Mouse (Mus musculus) CH12F3 (cell line): ENCODE data around the gene Fbxo36.

Experiments
- in situ Hi-C: fragments of 300-500 bp; cut with MboI; formaldehyde crosslinking; loops from 2 replicates; pipeline ENCODE4 v1.14.3; 2020; ENCODE audit warnings: low sequenced_read_pairs

Fbxo36 gene

GRCm38 (mm10) chr1:84839309-84840017 is at the start of gene Fbxo36:
Fbxo36 (plus strand) TSS chr1:84839841.
- in situ Hi-C loops, result no loop called here

DNA sequence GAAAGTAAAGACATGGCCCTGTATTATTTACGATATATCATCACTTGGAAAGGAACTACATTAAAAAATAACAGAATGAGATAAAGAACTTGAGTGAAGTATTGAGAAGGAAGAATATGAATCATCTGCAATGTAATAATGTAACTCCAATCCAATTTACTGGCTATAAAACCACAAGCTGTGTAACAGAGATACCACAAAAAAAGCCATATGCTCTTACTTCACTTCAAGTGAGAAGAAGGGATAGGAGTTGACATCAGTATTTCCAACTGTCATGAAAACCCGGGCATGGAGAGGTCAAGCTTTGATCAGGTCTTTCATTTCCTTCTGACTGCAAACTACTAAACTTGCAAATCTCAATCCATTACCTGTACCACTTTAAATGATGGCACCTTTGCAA is 48.2 kb upstream of the Fbxo36 start:
- in situ Hi-C loops, result no loop called here

DNA sequence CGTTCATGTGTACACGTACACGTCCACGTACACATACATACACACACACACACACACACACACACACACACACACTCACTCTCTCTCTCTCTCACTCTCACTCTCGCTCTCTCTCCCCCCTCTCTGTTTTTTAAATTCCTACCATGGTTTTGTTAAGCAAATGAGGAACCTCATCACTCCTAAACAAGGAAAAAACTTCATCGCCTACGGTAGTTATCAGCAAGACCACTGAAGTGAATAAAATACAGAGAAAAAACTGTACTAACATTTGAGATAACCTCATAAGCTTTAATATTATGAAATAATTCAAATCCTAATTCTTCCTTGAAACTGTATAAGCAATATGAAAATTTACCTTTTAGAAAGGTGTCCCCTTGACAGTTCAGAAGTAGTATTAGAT is 44.3 kb upstream of the Fbxo36 start:
- in situ Hi-C loops, result no loop called here

GRCm38 (mm10) chr1:84799166-84799565 is 40.5 kb upstream of the Fbxo36 start:
- in situ Hi-C loops, result no loop called here

- in situ Hi-C loops, result no loop called here
These were observed 35.9 kb upstream of the Fbxo36 start for GRCm38 (mm10) chr1:84803788-84804187.

GRCm38 (mm10) chr1:84817596-84817995 is 22.0 kb upstream of the Fbxo36 start:
- in situ Hi-C loops, result no loop called here

- in situ Hi-C loops, result no loop called here
These were observed 14.6 kb upstream of the Fbxo36 start for GRCm38 (mm10) chr1:84825091-84825490.

DNA sequence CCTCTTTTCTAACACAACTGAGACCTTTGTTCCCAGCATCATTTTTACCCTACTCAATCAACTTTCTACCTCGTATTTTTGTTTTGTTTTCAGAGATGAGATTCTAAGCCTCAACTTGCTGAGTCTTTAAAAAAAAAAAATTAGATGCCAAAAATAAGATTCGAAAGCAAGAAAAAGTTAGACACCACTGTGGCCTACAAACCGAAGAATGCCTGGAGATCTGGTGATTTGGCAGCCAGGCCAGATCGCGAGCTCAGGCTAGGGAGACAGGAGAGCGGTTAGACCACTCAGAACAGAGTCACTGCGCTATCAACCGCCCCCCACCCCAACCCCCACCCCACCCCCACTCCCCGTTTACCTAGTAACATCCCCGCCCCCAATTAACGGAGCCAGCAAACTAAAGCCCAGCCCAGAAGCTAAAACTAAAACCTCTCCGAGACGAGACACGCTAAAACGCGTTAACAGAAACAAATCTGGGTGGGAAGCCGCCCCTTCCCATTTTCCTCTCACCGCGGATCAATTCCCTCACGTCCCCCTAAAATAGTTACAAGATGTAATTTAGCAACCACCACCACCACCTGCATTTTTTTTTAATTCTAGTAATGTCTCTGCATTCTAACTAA is 2.0 kb upstream of the Fbxo36 start:
- in situ Hi-C loops, result no loop called here

DNA sequence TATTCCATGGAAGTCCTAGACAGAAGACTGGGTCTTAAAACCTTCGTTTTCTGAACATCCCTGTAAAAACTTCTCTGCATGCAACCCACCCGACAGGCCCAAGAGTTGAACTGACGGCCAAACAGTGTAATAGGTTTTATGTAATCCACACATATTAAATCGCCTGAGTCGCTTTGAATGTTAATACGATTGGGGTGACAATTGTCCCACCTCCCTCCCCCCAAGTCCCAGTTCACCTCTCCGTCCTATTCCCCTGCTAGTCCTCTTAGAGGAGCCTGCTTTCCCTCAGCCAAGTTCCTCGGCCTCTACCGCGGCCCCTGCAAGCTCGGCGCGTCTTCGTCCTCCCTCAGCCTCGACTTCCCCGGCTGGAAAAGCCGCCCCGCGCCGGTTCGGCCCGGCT is 1.5 kb upstream of the Fbxo36 start:
- in situ Hi-C loops, result no loop called here

DNA sequence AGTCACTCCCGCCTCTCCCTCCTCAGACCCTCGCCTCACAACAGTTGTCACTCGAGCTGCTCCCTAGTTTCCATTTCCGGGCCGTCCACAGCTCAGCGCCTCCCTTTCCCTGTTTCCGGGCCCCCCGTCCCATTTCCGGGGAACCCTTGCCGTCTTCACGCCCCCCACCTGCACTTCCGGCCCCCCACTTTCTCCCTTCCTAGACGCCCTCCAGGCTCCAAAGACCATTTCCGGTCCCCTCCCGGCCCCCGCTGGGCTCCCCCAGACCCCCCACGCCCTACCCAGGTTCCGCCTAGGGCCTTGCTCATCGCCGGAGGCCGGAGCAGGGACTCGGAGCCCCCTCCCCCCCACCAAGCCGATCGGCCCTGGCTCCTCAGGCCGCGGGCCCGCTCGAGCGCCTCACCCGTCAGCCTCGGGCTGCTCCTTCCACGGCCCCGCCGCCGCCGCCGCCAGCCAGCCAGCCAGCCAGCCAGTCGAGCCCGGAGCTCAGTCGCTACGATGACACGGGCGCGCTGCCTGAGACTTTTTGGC is 955 bp upstream of the Fbxo36 start:
- in situ Hi-C loops, result no loop called here

DNA sequence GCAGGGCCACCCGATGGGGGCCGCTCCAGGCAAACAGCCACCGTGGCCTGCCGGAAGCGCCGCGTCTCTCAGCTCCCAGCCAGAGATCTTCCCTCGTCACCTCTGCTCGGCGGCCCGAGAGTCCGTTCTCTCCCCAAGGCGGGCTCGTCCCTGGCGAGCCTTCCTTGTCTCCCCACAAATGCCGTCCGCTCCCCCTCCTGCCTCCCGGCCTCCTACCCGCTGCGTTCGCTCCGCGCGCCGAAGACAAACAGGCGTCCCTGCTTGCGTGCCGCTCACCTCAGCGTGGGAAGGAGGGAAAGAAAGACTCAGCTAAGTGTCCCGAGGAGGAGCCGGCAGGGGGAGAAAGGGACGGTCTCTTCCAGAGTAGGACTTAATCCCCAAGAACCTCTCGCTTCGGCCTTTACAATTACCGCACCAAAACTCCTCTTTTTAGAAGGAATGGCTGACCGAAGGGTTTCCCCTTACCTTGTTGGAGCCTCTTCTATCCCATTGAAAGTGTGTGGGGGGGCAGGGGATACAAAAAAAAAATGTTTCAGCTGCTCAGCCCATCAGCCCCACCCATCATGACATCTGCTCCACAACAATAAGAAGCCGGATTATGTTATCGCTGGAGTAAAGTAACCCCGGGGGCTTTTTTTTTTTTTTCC is 500 bp downstream of the Fbxo36 start, which contains the start of gene Trip12:
Gene Trip12, minus strand, starts transcription at position 499 of the 647 bp plus-strand sequence.
- in situ Hi-C loops, result no loop called here

GRCm38 (mm10) chr1:84841061-84841460 is 1.4 kb downstream of the Fbxo36 start:
- in situ Hi-C loops, result no loop called here

GRCm38 (mm10) chr1:84843366-84843765 is 3.7 kb downstream of the Fbxo36 start:
- in situ Hi-C loops, result no loop called here

GRCm38 (mm10) chr1:84847698-84848097 is 8.1 kb downstream of the Fbxo36 start:
- in situ Hi-C loops, result no loop called here

DNA sequence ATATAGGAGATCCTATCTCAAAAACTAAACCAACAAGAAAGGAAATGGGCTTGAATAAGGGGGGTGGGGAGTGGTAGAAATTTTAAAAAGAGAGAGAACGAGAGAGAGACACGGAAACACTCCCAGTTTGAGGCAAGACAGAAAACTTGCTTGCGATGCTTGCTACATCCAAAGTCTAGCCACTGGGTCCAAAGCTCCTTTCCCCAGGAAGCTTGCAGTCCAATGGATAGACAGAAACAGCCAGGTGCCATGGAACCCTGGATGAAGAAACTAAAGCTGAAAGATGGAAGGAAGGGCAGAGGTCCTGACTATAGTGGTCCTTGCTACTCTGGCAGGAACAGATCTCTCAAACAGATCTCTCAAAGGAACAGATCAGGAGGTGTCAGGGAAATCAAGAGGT is 8.7 kb downstream of the Fbxo36 start:
- in situ Hi-C loops, result no loop called here

- in situ Hi-C loops, result no loop called here
These were observed 9.3 kb downstream of the Fbxo36 start for GRCm38 (mm10) chr1:84848801-84849455.

DNA sequence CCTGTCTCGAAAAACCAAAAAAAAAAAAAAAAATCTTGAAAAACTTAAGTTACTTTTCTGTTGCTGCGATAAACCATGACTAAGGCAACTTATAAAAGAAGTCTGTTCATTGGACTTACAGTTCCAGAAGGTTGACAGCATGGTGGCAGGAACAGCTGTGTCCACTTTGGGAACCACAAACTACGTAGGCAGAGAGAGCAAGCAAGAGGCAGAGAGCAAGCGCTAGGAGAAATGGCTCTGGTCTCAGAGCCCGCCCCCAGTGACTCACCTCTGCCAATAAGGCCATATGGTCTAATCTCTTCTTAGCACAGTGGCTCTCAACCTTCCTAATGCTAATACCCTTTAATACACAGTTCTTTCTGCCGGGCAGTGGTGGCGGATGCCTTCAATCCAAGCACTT is 10.2 kb downstream of the Fbxo36 start:
- in situ Hi-C loops, result no loop called here

GRCm38 (mm10) chr1:84850471-84850870 is 10.8 kb downstream of the Fbxo36 start:
- in situ Hi-C loops, result no loop called here

- in situ Hi-C loops, result no loop called here
These were observed 12.0 kb downstream of the Fbxo36 start for GRCm38 (mm10) chr1:84851512-84852235.

DNA sequence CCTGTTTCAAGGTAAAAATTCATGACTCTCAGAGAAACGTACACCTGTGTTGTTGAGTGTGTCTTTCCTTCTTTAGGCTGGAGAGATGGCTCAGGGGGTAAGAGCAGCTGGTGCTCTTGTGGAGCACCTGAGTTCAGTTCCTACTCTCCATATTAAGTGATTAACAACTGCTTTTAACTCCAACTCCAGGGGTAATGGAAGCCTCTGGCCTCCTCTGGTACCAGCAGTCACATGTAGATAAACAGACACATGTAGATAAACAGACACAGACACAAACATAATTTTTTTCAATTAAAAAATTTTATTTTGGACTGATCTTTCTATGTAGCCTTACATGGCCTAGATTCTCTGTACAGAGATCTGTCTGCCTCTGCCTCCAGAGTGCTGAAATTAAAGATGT is 14.1 kb downstream of the Fbxo36 start:
- in situ Hi-C loops, result no loop called here

GRCm38 (mm10) chr1:84854966-84855365 is 15.3 kb downstream of the Fbxo36 start:
- in situ Hi-C loops, result no loop called here
